Mouse (Mus musculus) v-Abl transformed pro-B cells (cell line): Measurements from ENCODE around the gene Slc30a10.

Source experiments
- in situ Hi-C, 2 experiments: fragments of 400-800 bp; cut with MboI; formaldehyde crosslinking; loops; one replicate each; pipeline ENCODE4 v1.15.1; 2025; ENCODE audit not compliant: unreplicated experiment in 2 of 2

Slc30a10 gene

GRCm38 (mm10) chr1:185454575-185454954, at the start of gene Slc30a10:
TSS of gene Slc30a10 (plus strand) at chr1:185454848.
- in situ Hi-C loops = no loop called here

DNA sequence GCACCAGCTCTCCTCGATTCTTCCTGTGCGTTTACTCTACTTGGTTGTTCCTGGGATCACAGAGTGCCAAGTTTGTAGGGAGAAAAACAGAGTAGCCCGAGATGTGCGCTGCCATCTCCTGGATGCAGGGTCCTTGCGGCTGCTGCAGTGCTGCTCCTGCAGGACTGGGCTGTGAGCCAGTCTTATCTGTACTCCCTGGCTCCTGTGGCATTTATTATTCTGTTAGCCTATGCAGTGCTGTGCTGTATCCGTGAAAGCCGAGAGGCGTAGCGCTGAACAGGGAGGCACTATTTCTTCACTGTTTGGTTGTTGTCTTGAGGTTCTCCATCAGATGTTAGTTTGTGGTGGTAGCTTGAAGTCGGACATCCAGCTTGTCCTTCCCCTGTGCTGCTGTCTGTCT, 48.7 kb upstream of the Slc30a10 start:
- in situ Hi-C loops = loop anchor here (10.0 to 25.0 kb wide), 5 partner anchors 81 to 1806 kb away; partner anchors contain the start of genes Tgfb2 (in 2 of the 2), Gpatch2 (in 1 of the 2), Iars2 (in 1 of the 2) and Marc2 (in 1 of the 2)

GRCm38 (mm10) chr1:185409831-185410230, 44.8 kb upstream of the Slc30a10 start:
- in situ Hi-C loops = loop anchor here (10.0 to 25.0 kb wide), 5 partner anchors 85 to 1802 kb away; partner anchors contain the start of genes Tgfb2 (in 2 of the 2), Gpatch2 (in 1 of the 2), Iars2 (in 1 of the 2) and Marc2 (in 1 of the 2)

DNA sequence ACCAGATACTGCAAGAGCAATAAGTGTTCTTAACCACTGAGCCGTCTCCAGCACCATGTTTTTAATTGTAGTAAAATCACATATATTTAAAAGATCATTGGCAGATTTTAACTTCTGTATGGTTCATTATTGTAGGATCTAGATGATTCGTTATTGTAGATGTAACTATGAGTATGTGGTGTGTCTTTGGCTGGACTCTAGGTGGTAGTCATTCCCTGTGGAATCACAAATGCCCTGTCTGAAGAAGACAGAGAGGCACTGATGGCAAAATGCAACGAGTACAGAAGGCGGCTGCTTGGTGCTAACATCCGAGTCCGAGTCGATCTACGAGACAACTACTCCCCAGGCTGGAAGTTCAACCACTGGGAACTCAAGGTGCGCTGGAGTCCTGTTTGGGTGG, 36.6 kb upstream of the Slc30a10 start:
- in situ Hi-C loops = loop anchor here (25.0 kb wide), 2 partner anchors 1294 to 1794 kb away; partner anchors contain the start of genes Tgfb2 (in 2 of the 2), Gpatch2 (in 1 of the 2) and Spata17 (in 1 of the 2)

DNA sequence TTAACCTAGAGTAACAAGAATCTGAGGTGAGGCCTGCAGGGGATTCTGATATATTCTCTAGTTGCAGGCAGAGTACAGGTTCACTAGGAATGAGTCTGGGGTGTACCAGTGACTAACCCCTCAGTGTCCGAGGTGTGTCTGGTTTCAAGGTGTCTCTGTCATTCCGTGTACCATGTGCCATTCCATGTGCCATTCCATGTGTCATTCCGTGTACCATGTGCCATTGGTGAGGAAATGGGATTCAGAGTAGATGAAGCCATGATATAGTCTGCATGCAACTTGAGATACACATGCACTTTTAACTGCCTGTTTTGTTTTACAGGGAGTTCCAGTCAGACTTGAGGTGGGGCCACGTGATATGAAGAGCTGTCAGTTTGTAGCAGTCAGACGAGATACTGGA, 34.8 kb upstream of the Slc30a10 start:
- in situ Hi-C loops = loop anchor here (25.0 kb wide), 2 partner anchors 1292 to 1792 kb away; partner anchors contain the start of genes Tgfb2 (in 2 of the 2), Gpatch2 (in 1 of the 2) and Spata17 (in 1 of the 2)

- in situ Hi-C loops = loop anchor here (25.0 kb wide), 2 partner anchors 1292 to 1792 kb away; partner anchors contain the start of genes Tgfb2 (in 2 of the 2), Gpatch2 (in 1 of the 2) and Spata17 (in 1 of the 2)
Measured at GRCm38 (mm10) chr1:185420776-185421175, 33.9 kb upstream of the Slc30a10 start.

- in situ Hi-C loops = no loop called here
Measured at GRCm38 (mm10) chr1:185426583-185426982, 28.1 kb upstream of the Slc30a10 start.

- in situ Hi-C loops = no loop called here
Measured at GRCm38 (mm10) chr1:185430488-185430887, 24.2 kb upstream of the Slc30a10 start.

GRCm38 (mm10) chr1:185431245-185431997, 23.2 kb upstream of the Slc30a10 start:
- in situ Hi-C loops = no loop called here

GRCm38 (mm10) chr1:185431998-185432317, 22.7 kb upstream of the Slc30a10 start:
- in situ Hi-C loops = no loop called here

DNA sequence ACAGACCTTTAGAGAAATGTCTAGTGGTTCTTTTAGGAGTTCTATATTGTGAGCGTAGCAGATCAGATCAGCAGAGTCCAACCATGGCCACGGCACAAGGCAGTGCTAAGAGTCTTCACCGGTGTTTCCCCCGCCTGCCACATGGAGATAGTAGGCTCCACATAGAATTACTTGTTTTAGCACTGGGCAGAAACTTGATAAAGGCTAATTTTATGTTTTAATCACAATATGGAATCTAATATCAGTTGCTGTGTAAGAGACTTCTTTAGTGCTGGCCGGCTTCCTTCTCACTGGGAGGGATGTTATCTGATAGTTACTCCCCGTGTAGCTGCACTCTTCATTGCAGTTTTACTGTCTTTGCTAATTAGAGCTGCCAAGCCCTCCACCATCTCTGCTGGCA, 21.5 kb upstream of the Slc30a10 start:
- in situ Hi-C loops = no loop called here

GRCm38 (mm10) chr1:185438841-185439580, 15.6 kb upstream of the Slc30a10 start:
- in situ Hi-C loops = no loop called here

- in situ Hi-C loops = no loop called here
Measured at GRCm38 (mm10) chr1:185441703-185442472, 12.8 kb upstream of the Slc30a10 start.

DNA sequence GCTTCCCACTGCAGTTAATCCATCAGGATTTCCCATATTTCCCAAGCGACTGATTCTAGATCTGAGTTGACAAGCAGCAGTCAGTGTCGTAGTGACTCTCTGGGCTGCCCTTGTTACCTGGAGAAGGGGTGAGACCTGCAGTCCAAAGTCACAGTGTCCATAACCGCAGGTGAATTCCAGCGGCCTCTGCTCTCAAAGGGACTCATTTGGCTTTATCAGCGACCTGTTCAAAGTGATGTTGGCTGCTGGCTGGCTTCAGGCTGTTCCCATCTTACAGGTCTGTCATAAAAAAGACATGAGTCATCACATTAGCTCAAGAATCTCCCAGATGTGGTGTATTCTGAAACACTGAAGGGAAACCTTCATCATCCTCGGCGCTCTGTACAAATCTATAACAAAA, 5.7 kb upstream of the Slc30a10 start:
- in situ Hi-C loops = no loop called here

GRCm38 (mm10) chr1:185449727-185450126, 4.9 kb upstream of the Slc30a10 start:
- in situ Hi-C loops = no loop called here

DNA sequence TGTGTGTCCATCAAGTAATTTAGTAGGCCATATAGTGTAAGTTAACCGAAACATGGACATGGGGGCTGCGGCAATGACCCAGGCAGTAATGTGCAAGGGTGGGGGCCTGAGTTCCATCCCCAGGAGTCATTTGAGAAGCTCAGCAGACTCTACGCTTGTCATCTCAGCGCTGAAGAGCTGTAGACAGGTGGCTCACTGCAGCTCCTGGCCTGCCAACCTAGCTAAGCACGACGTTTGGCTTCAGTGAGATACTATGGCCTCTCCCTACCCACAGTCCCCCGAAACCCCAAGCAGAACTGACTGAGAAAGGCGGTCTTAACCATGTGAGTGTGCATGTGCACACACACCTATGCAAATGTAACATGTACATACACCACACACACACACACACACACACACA, 3.6 kb upstream of the Slc30a10 start:
- in situ Hi-C loops = no loop called here

- in situ Hi-C loops = no loop called here
Measured at GRCm38 (mm10) chr1:185451495-185451894, 3.2 kb upstream of the Slc30a10 start.

DNA sequence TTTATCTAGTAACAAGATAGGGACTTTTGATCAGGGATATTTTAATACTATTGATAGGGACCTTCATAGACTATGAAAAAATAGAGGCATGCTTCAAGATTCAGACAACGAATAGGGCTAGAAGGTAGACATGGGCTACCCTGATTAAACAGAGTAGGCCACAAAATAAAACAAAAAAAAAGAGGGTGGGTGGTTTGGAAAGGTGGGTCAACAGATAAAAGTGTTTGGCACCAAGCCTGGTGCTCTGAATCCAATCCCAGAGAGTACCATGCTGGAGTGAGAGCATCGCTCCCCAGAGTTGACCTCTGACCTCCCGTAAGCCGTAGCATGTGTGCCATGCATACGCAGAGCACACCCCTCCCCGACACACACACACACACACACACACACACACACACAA, 2.2 kb upstream of the Slc30a10 start:
- in situ Hi-C loops = no loop called here

DNA sequence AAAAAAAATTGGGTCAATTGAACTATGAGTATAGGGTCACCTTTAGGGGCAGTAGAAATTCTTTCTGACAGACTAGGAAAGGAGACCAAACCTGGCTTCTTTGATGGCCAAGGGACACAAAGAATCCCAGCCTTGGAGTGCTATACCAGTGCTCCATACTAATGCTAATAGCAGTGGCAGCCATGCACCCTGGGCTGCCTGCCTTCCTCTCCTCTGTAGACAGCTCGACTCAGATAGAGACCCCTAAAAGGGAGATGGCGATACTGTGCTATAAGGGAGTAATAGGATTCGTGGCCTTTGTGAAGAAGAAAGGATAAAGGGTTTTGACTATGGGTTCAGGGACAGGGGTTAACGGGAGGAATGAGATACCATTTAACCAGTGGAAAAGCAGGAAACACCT, 504 bp upstream of the Slc30a10 start:
- in situ Hi-C loops = no loop called here

DNA sequence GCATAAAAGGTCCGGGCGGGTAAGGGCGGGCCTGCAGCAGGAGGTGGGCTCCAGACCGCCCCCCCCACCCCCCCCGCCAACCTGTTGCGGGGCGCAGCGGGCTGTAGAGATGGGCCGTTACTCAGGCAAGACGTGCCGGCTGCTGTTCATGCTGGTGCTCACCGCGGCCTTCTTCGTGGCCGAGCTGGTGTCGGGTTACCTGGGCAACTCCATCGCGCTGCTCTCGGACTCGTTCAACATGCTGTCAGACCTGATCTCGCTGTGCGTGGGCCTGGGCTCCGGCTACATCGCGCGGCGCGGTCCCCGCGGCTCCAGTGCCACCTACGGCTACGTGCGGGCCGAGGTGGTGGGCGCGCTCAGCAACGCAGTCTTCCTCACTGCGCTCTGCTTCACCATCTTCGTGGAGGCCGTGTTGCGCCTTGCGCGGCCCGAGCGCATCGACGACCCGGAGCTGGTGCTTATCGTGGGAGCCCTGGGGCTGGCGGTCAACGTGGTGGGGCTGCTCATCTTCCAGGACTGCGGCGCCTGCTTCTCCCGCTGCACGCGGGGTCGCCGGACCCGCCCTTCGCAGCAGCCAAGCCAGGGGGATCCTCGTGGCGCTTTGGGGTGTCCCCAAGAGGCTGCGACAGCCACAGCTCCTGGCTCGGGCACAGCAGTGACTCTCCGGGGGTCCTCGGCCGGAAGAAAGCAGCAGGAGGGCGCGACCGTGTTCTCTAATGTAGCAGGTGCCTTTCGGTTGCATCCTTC, 480 bp downstream of the Slc30a10 start:
- in situ Hi-C loops = no loop called here
